Mouse (Mus musculus): ENCODE data around the gene Matn1.

GRCm38 (mm10) chr4:130942644-130943043 lies 1.5 kb upstream of the Matn1 start:
- no peak for TF ChIP-seq GATA1 (IDR thresholded peaks at IDR 0.05; ENCODE audit: borderline replicate concordance, low read length)
- no peak for TF ChIP-seq FLI1 (IDR thresholded peaks at IDR 0.05; ENCODE audit: low read length)
